Mouse (Mus musculus) adrenal gland, postnatal 10 days (tissue): Measurements from ENCODE around the gene Smoc1. TPM values are rescaled to one million over a fixed set of nuclear protein-coding genes. Genes with fewer than 3 reads are reported as not detected.

Experiments used
- DNase-seq: peaks from one replicate; pipeline ENCODE4 v3.0.0; 2021; ENCODE audit warnings: mixed read lengths
- total RNA-seq, 2 experiments: library from RNA; stranded (reverse); gene quantifications; 2 replicates each; pipeline ENCODE4 v1.2.3; 2021

The Smoc1 gene
- total RNA-seq, 2 experiments from 2014 or later: 39.9 to 43.5 TPM

DNA sequence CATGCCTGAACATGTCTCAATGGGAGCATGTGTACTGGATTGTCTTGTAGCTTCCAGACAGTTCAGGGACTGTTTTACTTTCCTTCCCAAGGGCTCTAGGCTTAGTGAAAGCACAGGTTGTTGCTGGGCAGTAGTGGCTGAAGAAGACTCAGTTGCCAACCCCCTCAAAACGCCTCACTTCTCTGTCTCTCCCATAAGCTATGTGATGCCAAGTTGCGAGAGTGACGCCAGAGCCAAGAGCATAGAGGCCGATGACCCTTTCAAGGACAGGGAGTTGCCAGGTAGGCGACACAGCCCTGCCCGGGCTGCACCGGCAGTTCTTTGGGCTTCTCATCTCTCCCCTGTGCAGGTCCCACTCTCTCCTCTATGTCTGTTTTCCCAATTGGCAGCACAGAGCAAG lies 141.4 kb downstream of the Smoc1 start:
- no peak for DNase-seq

DNA sequence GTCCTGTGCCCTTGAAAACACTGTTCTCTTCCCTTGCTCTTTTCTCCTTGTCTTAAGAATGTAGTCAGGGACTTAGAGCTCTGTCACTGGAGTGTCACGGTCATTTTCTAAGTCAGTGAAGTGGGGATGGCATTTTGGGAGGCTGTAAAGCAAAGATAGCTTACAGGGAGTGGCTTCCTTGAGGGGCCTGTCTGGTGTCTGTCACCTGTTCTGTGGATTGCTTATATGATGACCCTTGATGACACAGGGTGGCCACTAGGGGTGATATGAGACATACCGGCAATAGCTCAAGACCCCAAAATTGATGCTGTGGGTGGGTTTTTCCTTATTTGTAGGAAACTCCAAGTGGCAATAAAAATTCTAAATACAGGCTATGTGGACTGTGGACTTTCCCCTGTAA lies 141.9 kb downstream of the Smoc1 start:
- no peak for DNase-seq

DNA sequence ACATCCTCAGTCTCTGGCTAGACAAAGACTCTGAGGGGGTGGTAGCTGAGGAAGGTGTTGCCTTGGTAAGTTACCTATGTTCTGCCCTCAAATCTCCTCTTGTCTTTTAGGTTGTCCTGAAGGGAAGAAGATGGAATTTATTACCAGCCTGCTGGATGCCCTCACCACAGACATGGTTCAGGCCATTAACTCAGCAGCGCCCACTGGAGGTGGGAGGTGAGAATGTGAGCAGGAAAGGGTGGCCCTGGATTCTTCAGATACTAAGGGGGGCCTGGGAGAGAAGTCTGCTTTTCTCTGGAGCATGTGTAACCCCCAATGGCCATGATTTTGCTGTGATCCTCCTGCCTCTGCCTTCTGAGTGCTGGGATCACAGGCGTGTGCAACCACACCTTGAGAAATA lies 143.5 kb downstream of the Smoc1 start:
- no peak for DNase-seq

DNA sequence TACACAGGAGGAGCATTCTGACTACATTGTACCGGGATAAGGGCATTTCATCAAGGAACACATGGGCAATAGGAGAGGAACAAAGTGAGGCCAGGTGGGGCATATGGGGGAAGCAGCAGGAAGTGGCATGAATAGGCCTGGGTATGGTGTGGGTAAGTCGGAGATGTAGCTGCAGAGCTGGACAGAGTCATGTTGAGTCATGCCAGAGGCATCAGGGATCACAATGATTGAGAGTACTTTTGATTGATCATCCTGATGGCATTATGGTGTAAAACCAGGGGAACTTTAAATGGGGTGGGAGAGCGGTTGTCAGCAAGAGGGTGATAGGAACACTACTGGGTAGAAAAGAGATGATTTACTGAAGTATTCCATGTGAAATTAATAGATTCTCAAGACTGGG lies 146.4 kb downstream of the Smoc1 start:
- no peak for DNase-seq

DNA sequence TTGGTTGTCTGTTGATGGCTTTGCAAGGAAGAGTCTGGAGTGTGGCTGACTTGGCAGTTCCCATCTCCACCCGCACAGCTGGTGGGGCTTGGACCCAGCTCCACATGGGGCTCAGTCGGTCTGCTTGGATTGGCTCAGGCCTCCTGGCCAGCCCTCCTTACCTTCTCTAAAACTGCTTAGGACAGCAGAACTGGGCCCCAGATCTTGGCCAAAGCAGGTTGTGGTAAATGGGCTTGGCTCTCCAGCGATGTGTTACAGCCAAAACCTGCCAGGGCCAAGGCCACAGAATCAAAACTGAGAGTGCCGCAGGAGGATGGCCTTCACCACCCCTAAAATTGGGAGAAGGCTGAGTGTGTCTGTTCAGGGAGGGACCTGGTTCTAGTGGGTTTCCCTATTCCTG lies 147.3 kb downstream of the Smoc1 start:
- peak; percentile 67 for DNase-seq

DNA sequence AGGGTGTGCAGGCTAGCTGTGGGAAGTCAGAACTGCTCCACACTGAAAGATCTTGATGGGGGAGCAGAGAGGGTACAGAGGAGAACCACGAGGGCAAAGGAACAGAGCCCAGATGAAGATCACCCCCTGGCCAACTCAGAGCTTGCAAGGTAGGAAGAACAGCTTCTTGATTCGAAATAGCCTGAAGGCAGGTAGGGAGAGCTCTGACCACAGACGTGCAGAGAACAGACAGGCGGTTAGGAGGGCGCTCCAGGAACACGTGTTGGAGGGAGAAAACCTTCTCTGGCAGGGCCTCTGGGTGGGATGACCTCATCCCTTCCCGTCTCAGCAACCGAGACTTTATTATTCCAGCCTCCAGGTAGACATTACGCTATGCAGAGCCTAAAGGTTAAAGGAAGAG lies 148.6 kb downstream of the Smoc1 start:
- DNase-seq: no peak

DNA sequence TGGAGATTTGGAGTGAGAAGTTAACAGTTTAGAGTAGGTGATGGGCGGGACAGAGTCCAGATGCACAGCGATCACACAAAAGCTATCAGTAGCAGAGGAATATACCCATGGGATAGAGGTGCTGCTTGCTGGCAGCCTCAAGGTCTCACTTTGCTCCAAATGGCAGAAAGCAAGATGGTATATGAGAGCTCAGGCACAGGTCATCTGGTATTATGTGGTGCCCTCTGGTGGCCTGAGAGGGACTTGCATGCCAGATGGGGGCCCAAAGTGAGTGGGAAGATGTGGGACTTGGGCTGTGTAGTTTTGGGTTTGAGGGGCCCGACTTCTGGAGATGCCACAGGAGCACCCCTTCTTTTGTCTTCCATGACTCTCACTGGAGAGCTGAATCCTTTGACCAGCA lies 155.5 kb downstream of the Smoc1 start:
- DNase-seq: peak; percentile 83

DNA sequence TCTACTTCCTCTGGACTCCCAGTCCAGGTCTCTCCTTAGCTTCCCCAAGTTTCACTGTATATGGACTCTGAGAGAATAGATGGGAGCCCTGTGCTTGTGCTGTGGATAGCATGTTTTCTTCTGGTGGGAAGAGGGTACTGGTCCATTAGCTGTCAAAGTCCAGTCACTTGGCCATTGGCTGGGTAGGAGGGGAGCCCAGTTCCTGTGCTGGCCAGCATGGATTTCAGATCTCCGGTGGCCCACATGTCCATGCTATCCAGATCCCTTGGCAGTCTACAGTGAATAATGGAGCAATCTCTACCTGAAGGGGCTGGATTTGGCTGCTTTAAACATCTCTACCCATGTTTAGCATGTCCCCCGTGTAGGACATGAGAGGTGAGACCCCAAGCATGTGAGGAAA lies 158.4 kb downstream of the Smoc1 start:
- no peak for DNase-seq

DNA sequence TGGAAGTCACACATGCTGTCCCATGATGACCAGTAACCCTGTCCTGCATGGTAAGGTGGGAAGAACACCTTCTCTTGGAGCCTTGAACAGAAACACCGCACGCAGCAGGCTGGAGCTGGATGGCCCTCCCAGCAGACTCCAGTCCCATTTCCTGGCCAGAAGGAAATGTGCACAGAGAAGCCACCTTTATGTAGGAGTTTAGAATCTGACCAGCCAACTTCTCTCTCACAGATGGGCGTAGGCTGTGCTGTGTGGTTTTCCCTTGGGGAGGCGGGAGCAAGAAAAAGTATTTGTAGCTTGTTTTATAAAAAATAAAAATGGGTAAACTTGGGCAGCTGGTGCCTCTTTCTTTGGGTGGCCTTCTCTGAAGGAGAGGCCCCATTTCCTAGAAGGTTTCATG lies 159.5 kb downstream of the Smoc1 start:
- no peak for DNase-seq

DNA sequence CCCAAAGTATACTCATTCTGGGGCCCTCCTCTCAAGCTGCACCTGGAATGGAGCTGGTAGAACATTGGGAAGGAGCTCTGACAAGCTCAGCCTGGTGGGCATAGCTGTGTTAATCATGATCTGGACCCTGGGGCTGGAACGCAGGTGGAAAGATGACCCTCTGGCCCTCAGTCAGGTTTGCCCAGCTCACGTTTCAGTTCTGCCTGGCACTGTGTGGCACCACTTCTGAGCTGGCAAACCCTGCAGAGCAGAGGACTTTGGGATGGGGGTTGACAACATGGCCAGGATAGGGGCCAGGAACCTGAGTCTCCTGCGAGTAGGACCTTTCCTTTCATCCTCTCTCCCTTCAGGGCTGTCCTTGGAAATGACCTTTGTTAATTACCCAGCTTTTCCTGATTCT lies 160.1 kb downstream of the Smoc1 start:
- DNase-seq: no peak

DNA sequence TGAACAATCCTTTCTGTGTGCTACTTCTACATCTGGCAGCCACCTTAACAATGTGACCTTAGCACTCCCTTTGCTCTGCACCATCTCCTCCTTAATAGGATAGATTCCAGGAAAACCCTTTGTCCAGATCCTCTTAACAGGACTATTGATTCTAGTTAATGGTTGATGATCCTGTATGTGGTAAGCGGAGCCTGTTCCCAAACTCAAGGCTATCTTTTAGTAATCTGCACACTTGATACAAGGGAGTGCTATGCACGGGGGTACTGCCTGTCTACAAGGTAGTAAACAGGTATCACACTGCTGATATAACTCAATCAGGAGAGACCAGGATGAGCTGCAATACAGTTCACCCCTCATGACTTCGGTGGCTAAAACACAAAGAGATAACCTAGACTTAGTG lies 161.8 kb downstream of the Smoc1 start:
- DNase-seq: no peak

DNA sequence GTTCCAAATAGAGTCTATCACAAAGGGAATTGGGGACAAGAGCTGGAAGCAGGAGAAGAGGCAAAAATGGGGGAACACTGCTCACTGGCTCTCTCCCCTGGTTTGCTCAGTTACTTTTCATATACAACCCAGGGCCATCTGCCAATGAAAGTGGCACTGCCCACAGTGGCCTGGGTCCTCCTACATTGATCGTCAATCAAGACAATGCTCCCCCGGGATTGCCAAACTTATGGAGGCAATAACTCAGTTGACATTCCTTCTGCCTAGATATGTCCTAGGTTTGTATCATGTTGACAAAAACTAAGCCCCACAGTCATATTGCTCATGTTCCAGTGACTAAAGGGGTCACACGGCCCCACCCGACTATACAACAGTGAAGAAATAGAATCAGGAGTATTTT lies 162.4 kb downstream of the Smoc1 start:
- DNase-seq: no peak

DNA sequence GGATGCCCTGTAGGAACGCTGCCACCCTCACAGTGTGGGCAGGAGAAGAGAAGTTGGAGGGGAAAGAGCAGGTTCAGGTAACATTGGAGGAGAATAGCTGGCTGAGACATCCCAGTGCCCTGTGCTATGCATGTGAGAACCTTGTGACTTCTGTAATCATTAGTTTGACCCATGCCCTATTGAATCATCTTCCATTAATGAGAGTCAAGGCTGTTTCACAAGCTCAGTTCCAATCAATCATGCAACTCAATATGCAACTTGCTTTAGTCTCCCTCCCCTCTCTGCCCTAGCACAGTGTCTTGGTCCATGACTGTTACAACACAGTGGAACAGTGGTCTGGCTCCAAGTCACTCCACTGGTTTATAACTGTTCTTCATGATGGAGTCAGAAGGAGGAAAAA lies 163.0 kb downstream of the Smoc1 start:
- DNase-seq: peak; percentile 14

DNA sequence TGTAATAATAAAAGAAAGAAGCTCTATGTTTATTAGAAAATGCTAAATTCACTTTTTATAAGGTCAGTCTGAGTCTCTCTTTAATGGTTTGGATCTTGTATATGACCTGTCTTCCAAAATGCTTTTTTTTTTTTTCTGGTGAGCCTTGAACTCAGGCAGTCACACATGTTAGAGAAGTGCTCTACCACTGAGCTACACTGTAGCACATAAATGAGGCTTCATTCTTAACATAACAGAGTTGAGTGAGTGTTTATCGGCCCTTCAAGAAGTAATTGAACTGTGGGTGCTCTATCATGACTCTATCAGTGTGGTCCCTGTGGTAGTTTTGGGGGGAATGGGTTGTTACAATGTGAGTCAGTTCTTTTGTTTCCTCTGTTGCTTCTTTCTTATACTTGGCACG lies 167.4 kb downstream of the Smoc1 start:
- no peak for DNase-seq

DNA sequence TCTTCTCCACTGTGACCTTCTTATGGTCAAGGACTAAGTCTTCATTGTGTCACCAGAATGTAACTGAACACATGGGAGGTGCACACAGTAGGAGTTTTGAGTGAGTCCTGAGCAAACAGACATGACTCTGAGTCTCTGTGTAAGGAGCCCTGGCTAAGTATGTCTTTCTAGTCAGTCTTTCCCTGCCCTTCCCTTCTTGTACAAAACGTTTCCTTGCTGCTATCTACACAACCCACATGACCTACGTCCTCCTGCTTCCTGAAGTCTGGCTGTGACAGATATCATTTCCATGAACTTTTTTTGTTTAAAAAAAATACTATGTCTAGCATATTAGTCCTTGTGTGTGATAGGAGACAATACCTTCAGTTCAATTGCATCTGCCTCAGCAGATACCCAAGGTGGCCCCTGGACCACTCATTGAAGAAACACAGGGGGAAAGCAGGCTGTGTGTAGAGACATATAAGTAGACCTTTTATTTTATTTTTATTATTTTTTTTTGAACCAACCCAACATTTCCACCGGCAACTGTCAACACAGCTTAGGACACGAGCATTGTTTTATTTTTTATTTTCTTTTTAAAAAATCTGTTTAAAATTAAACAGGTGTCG lies 171.0 kb downstream of the Smoc1 start:
- no peak for DNase-seq

DNA sequence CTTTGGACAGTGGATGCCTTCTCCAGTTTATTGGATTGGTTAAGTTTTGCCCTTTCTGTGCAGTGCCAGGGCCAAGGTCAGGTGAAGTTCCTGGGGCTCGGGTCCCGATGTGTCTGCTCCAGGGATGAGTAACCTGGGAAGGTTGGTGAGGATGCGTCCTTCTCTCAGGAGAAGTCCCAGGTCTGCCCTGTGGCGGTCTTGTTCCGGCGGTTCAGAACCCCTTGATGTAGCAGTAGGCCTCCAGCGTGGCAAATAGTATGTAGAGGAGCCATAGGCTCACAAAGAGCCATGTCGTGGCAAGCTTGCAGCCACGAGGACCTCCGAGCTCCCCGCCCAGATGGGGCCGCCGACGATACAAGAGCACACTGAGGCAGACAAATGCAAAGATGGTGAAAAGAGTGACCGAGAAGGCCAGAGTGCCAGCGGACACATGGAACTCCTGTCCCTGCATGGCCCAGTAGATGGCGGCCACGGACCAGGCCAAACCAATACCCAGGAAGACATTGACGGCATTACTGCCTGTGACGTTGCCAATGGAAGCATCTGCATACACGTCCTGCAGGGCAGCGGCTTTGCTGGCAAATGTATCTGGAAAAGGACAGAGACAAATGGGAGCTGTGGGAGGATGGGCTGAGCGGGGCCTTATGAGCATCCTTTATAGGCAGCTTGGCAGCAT lies 172.8 kb downstream of the Smoc1 start:
- peak; percentile 82 for DNase-seq

DNA sequence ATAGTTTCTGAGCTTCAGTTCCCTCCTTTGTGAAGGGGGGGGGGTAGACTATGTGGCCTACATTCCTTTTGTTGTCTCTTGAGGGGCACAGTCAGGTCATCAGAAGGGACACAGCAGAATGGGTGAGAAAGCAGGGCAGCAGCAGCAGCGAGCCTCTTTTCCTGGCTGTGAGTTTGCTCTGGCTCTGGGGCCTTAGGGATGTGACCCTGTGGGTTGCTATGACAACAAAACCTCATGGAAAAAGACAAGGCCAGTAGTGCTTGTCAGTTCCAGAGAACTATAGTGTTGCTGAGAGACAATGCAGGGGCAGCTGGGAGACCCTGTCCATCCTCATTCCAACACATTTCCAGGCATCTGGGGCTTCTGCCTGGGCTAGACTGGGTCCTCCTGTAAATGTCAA lies 176.6 kb downstream of the Smoc1 start:
- DNase-seq: peak; percentile 17

DNA sequence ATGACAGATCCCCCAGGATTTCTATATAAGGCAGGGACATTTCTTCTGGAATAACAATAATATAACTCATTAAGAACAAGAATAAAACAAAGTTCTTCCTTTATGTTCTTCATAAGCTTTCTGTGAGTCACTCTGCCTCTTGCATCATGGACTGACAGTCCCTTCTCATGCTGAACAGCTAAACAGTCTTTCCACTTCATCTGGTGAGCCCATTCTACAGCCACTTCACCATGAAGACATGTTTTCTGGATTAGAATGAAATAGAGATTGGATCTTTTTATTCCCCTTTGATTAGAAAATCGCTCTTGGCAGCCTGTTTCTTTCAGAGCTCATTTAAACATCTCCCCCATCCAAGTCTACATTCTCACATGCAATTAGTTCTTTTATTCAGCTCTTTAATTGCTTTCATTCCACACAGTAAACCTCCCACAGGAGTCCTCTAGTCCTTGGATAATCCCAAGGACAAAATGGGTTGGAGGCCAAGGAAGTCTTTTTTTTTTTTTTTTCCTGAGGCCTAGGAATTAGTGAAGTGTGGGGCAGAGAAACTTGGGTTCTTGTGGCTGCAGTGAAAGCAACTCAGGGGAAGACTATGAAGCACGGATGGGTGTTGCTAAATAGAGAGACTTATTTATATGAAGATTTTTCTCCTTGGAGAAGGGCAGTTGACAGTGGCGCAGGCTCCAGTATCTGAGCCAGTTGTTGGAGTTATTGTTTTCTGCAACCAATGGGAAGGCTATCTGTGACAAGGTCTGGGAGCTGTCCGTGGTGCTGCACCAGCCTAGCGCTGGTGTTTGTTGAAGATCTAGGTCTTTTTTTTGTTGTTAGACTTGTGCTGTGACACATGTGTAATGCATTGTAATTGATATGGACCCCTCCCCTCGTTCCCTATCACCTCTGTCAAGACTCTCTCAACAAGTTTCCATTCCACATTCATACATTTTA lies 179.3 kb downstream of the Smoc1 start:
- peak; percentile 80 for DNase-seq

DNA sequence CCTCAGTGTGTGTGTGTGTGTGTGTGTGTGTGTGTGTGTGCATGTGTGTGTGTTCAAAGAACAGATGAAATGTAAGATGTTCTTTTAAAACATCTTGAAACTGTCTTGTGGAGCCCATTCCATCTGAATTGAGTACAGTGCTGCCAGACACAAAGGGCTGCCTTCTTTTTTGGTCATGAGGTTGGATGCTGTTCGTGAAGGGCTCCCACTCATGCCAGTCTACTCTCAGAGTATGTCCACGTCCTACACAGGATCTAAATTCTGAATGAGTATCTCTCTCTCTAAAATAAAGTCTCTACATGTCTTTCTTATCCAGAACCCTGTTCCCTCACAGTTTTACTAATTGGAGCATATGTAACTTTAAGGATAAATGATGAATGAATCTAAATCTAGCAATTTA lies 182.0 kb downstream of the Smoc1 start:
- DNase-seq: no peak

DNA sequence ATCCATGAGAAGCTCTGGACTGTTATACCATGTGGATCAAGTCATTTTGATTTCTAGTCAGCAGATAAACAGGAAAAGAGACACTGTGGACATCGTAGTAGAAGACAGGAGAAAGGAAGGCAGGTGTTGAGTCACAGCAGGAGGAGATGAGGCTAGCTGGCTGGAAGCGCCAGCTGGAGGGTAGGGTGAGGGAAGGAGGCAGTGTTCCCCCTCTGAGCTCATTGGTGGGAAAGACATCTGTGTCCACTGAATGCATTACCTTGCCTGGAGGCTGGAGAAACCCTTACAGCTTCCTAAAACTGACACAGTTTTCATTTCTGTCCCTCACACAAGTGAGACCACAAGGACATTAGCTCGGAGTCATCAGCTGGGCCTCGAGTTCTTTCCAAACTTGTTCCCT lies 192.7 kb downstream of the Smoc1 start:
- no peak for DNase-seq

DNA sequence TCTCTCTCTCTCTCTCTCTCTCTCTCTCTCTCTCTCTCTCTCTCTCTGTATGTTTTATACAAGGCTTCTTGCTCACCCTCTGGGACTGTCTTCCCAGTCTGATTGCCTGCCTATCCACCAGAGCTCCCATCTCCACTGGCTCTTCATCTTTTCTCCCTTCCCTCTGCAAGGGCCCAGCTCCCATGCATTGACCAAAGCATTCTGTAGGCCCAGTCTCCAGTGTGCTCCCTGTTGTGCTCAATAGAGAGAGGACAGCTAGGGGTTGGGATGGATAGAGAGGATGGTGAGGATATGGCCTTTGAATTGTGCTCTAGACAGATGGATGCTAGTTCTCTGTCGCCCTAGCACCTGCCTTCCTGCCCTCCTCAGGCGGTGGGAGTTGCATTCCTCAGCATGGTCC lies 196.7 kb downstream of the Smoc1 start:
- DNase-seq: no peak

DNA sequence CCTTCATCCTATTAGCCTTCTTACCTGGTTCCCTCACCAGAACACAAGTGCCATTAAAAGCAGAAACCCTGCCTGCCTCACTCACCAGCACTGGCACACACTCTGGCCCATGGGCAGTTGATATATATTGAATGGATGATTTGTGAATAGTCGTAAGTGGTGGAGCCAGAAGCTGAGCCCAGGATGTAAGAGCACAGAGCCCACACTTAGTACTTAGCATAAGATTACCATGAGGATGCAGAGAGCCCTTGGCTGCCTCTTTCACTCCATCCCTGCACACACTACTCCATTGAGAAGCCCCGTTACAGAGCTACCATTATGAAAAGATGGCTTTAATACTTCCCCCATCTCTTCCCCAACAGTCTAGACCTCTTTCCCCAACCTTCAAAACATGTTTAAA lies 198.2 kb downstream of the Smoc1 start:
- DNase-seq: no peak

DNA sequence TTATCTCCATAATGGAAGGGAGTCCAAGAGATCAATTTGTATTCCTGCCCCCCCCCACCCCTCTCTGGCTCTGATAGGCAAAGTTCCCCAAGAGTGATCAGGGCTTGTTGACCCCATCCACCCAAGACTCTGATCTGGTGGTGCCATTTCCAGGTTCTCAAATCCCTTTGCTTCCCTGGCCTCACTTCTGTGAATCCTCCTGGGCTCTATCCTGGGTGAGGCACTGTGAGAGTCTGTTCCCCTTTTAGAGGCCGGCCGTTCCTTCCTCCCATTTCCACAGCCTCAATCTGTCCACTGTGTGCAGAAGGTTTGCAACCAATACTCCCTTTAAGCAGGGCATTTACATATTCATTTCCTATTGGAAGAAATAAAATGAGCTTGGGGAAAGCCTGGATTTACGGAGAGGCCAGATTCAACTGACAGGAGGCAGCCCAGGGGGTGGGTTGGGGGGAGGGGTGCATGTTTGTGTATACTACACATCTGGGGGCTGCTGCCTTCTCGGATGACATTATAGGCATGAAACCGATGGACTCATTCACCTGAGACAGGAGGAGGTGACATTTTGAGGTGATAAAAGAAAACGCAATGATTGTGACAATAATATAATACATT lies 199.5 kb downstream of the Smoc1 start:
- DNase-seq: no peak
